Mouse (Mus musculus) C2C12 (cell line): ENCODE data around the gene Fam222b. TPM values are rescaled to one million over a fixed set of nuclear protein-coding genes. Genes with fewer than 3 reads are reported as not detected.

Source experiments
- H3K27me3 ChIP-seq: one replicate; pipeline ENCODE4 v1.6.1; 2011; ENCODE audit not compliant: control insufficient read depth, insufficient read depth, insufficient read length
- H3K36me3 ChIP-seq: one replicate; pipeline ENCODE4 v1.6.1; 2011; ENCODE audit not compliant: control insufficient read depth, insufficient read depth
- H3K4me3 ChIP-seq: one replicate; pipeline ENCODE4 v1.5.1; 2011; ENCODE audit warnings: mild to moderate bottlenecking, control low read depth; ENCODE audit not compliant: poor library complexity, insufficient read depth, severe bottlenecking
- H3K79me2 ChIP-seq: one replicate; pipeline ENCODE4 v1.6.1; 2011; ENCODE audit not compliant: control insufficient read depth, insufficient read depth
- H3K79me3 ChIP-seq: one replicate; pipeline ENCODE4 v1.6.1; 2011; ENCODE audit warnings: low read depth, control low read depth
- H3ac ChIP-seq: one replicate; pipeline ENCODE3; 2011; ENCODE audit warnings: low read depth; ENCODE audit not compliant: control insufficient read depth, insufficient read length
- CEBPB ChIP-seq: IDR thresholded peaks from one replicate; pipeline ENCODE4 v1.6.1; 2011; ENCODE audit warnings: low read depth, mild to moderate bottlenecking, control low read depth, moderate library complexity
- CTCF ChIP-seq: IDR thresholded peaks from one replicate; pipeline ENCODE4 v1.5.1; 2011; ENCODE audit not compliant: control insufficient read depth, insufficient read depth, insufficient read length
- FOSL1 ChIP-seq: IDR thresholded peaks from one replicate; pipeline ENCODE4 v1.8.0; 2011; ENCODE audit warnings: mild to moderate bottlenecking, low read length; ENCODE audit not compliant: poor library complexity, insufficient read depth, severe bottlenecking
- MAX ChIP-seq: IDR thresholded peaks from one replicate; pipeline ENCODE4 v1.6.1; 2011; ENCODE audit warnings: mild to moderate bottlenecking, control low read depth
- MYOD1 ChIP-seq: IDR thresholded peaks from one replicate; pipeline ENCODE4 v1.6.1; 2011; ENCODE audit warnings: low read depth; ENCODE audit not compliant: control insufficient read depth, insufficient read length
- MYOG ChIP-seq: IDR thresholded peaks from one replicate; pipeline ENCODE4 v1.6.1; 2011; ENCODE audit not compliant: control insufficient read depth, insufficient read length; ENCODE audit errors: extremely low read depth
- USF1 ChIP-seq: IDR thresholded peaks from one replicate; pipeline ENCODE4 v1.6.1; 2011; ENCODE audit warnings: low read depth, mild to moderate bottlenecking, control low read depth, moderate library complexity
- polyA plus RNA-seq: library from polyadenylated mRNA; unstranded; fragments of >200 nt; fragmentation: generic; extraction: Trizol; gene quantifications from one replicate; pipeline ENCODE4 v1.2.1, GENCODE M21; 2012; ENCODE audit warnings: missing spikeins

The Fam222b gene
- polyA plus RNA-seq, 1 experiment, result 12.2 TPM

GRCm38 (mm10) chr11:78161169-78161568, 66.7 kb downstream of the Fam222b start:
- H3K4me3 ChIP-seq, result no peak overlapping the region
- peaks cover 69% of the 10 kb centered on the region for H3K79me2 ChIP-seq
- H3K36me3 ChIP-seq, result peaks cover 70% of the 10 kb centered on the region
- no peaks in the 10 kb centered on the region for H3K27me3 ChIP-seq
- H3ac ChIP-seq, result no peak overlapping the region
- TF ChIP-seq CEBPB (no peak), FOSL1 (no peak), MAX (no peak), USF1 (no peak)
- H3K79me3 ChIP-seq, result peaks cover 49% of the 10 kb centered on the region

- Histone ChIP-seq H3K79me2 (peaks cover 66% of the 10 kb centered on the region), H3ac (no peak overlapping the region), H3K79me3 (peaks cover 49% of the 10 kb centered on the region), H3K4me3 (no peak overlapping the region), H3K27me3 (no peaks in the 10 kb centered on the region), H3K36me3 (peaks cover 62% of the 10 kb centered on the region)
- TF ChIP-seq MYOG (no peak), FOSL1 (no peak), MAX (no peak), USF1 (no peak)
These were observed 67.5 kb downstream of the Fam222b start for GRCm38 (mm10) chr11:78161968-78162367.

GRCm38 (mm10) chr11:78162504-78162903, 68.0 kb downstream of the Fam222b start:
- TF ChIP-seq CTCF (no peak), MYOG (peak; percentile 80), CEBPB (no peak), MYOD1 (peak; percentile 95)
- H3K79me3 ChIP-seq, result peaks cover 47% of the 10 kb centered on the region
- H3K79me2 ChIP-seq, result peaks cover 62% of the 10 kb centered on the region
- H3ac ChIP-seq, result no peak overlapping the region
- H3K4me3 ChIP-seq, result no peak overlapping the region
- peaks cover 56% of the 10 kb centered on the region for H3K36me3 ChIP-seq
- no peaks in the 10 kb centered on the region for H3K27me3 ChIP-seq

- TF ChIP-seq MYOG (no peak), MAX (no peak), USF1 (no peak), CEBPB (no peak), MYOD1 (peak; percentile 55), FOSL1 (no peak), CTCF (no peak)
- H3K4me3 ChIP-seq, result peak overlapping the region; percentile 94
- peaks cover 57% of the 10 kb centered on the region for H3K79me2 ChIP-seq
- peaks cover 51% of the 10 kb centered on the region for H3K36me3 ChIP-seq
- H3ac ChIP-seq, result peak overlapping the region; percentile 9
- no peaks in the 10 kb centered on the region for H3K27me3 ChIP-seq
- H3K79me3 ChIP-seq, result peaks cover 44% of the 10 kb centered on the region
These were observed 68.6 kb downstream of the Fam222b start for GRCm38 (mm10) chr11:78163045-78163444.

- peaks cover 48% of the 10 kb centered on the region for H3K79me2 ChIP-seq
- TF ChIP-seq MYOD1, result no peak
- no peak for TF ChIP-seq FOSL1
- no peak for TF ChIP-seq CTCF
- TF ChIP-seq USF1, result no peak
- TF ChIP-seq CEBPB, result no peak
- TF ChIP-seq MYOG, result no peak
- no peak for TF ChIP-seq MAX
- no peaks in the 10 kb centered on the region for H3K27me3 ChIP-seq
- H3K36me3 ChIP-seq, result peaks cover 42% of the 10 kb centered on the region
- H3K4me3 ChIP-seq, result peak overlapping the region; percentile 94
- peak overlapping the region; percentile 94 for H3ac ChIP-seq
- H3K79me3 ChIP-seq, result peaks cover 38% of the 10 kb centered on the region
These were observed 69.5 kb downstream of the Fam222b start for GRCm38 (mm10) chr11:78163681-78164603.

GRCm38 (mm10) chr11:78164604-78164923, 70.1 kb downstream of the Fam222b start:
- TF ChIP-seq MYOG, result no peak
- TF ChIP-seq FOSL1, result no peak
- TF ChIP-seq MYOD1, result no peak
- TF ChIP-seq CEBPB, result no peak
- no peak for TF ChIP-seq MAX
- H3K36me3 ChIP-seq, result peaks cover 37% of the 10 kb centered on the region
- no peaks in the 10 kb centered on the region for H3K27me3 ChIP-seq
- H3ac ChIP-seq, result peak overlapping the region; percentile 94
- peak overlapping the region; percentile 94 for H3K4me3 ChIP-seq
- peaks cover 47% of the 10 kb centered on the region for H3K79me2 ChIP-seq
- H3K79me3 ChIP-seq, result peaks cover 38% of the 10 kb centered on the region
